Mouse (Mus musculus) heart, adult 2 months (tissue): ENCODE measurements around the gene Robo1. TPM values are rescaled to one million over a fixed set of nuclear protein-coding genes. Genes with fewer than 3 reads are reported as not detected.

ENCODE experiments used
- DNase-seq, 2 experiments: peaks; one replicate each; pipeline ENCODE4 v3.0.0; 2021
- H3K27ac ChIP-seq: fragments of 200-600 bp; 2 replicates; pipeline ENCODE4 v1.8.1; 2022
- H3K27me3 ChIP-seq: fragments of 200-500 bp; 2 replicates; pipeline ENCODE4 v1.6.1; 2012; ENCODE audit warnings: mild to moderate bottlenecking, low read length, inconsistent platforms, mixed read lengths; ENCODE audit not compliant: control insufficient read depth, insufficient read depth
- H3K36me3 ChIP-seq: fragments of 200-500 bp; 2 replicates; pipeline ENCODE4 v1.6.1; 2012; ENCODE audit warnings: low read length, inconsistent platforms; ENCODE audit not compliant: control insufficient read depth, insufficient read depth
- H3K4me1 ChIP-seq: fragments of 200-500 bp; 2 replicates; pipeline ENCODE4 v1.6.1; 2011; ENCODE audit warnings: low read length; ENCODE audit not compliant: control insufficient read depth, insufficient read depth
- H3K4me3 ChIP-seq: fragments of 200-600 bp; 2 replicates; pipeline ENCODE4 v1.8.1; 2022
- H3K79me2 ChIP-seq: fragments of 200-500 bp; replicated peaks from 2 replicates; pipeline ENCODE4 v1.6.1; 2012; ENCODE audit warnings: mild to moderate bottlenecking, inconsistent platforms, low read length, moderate library complexity, mixed read lengths; ENCODE audit not compliant: control insufficient read depth, insufficient read depth
- H3K9ac ChIP-seq: fragments of 200-500 bp; 2 replicates; pipeline ENCODE4 v1.6.1; 2012; ENCODE audit warnings: low read depth, mild to moderate bottlenecking, control low read depth, inconsistent platforms, low read length, mixed read lengths
- CTCF ChIP-seq: fragments of 200-600 bp; IDR thresholded peaks from 2 replicates; pipeline ENCODE4 v1.8.1; 2022; ENCODE audit warnings: antibody characterized with exemption, mild to moderate bottlenecking, moderate library complexity
- EP300 ChIP-seq: fragments of 200-500 bp; IDR thresholded peaks from 2 replicates; pipeline ENCODE4 v1.6.1; 2011; ENCODE audit warnings: low read depth, low read length, control low read depth; ENCODE audit not compliant: insufficient read depth
- POLR2A ChIP-seq: fragments of 200-500 bp; IDR thresholded peaks from 2 replicates; pipeline ENCODE4 v1.6.1; 2011; ENCODE audit warnings: mild to moderate bottlenecking, low read depth, low read length, control low read depth; ENCODE audit not compliant: insufficient read depth
- WGBS: fragments of 180-500 bp; shearing (Covaris S2); methylation state at CpG from one replicate; pipeline ENCODE4 v1.1.7; 2018; 5-methylcytosine and 5-hydroxymethylcytosine counted together
- intact Hi-C: fragments of 180-260 bp; cut with DNase I; formaldehyde crosslinking; loops from one replicate; pipeline ENCODE4 v1.15.1; 2025
- polyA plus RNA-seq: library from polyadenylated mRNA; depleted of rRNA; stranded (reverse); fragments of >200 nt; gene quantifications from 2 replicates; pipeline ENCODE4 v1.2.3, GENCODE M21; 2012
- total RNA-seq, 2 experiments: library from RNA; stranded (reverse); gene quantifications; 2 replicates each; pipeline ENCODE4 v1.2.3; 2021

Robo1 gene
- total and polyA plus RNA-seq, 3 experiments, result 0.76 to 1.2 (median 1.1) TPM

- TF ChIP-seq CTCF (no peak), EP300 (no peak), POLR2A (no peak)
- no peak for DNase-seq
- intact Hi-C loops, result no loop called here
- Histone ChIP-seq H3K9ac (no peak overlapping the region), H3K36me3 (no peaks in the 10 kb centered on the region), H3K79me2 (no peaks in the 10 kb centered on the region), H3K4me3 (no peak overlapping the region), H3K27me3 (no peaks in the 10 kb centered on the region), H3K27ac (no peak overlapping the region), H3K4me1 (no peaks in the 10 kb centered on the region)
- 53% methylated on average over 6 of the region's 6 CpGs for WGBS
Measured at GRCm38 (mm10) chr16:72670240-72671038, 362.3 kb downstream of the Robo1 start.

DNA sequence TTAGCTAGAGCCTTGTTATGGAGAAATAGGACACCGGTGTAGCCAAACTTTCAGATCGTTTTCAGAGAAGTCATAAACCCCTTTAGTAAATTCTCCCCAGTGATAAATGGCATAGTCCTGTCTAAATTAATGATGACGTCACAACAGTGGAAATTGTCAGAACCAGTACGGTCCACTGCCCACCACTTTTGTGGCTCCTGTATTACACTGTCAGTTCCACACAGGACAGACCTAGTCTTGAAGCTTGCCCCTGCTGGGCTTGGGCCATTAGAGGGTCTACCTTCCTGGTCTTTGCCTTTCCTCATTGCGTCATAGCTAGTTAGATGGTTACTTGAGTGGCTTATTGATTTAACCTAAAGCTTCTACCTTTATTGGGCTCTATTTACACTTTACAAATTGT is 369.1 kb downstream of the Robo1 start:
- no peak for DNase-seq
- H3K27me3 ChIP-seq, result no peaks in the 10 kb centered on the region
- no peak overlapping the region for H3K4me3 ChIP-seq
- no peak overlapping the region for H3K27ac ChIP-seq
- intact Hi-C loops, result no loop called here
- no peak for TF ChIP-seq CTCF
- no peak for TF ChIP-seq EP300
- TF ChIP-seq POLR2A, result no peak
- no peaks in the 10 kb centered on the region for H3K79me2 ChIP-seq
- H3K9ac ChIP-seq, result no peak overlapping the region
- H3K36me3 ChIP-seq, result no peaks in the 10 kb centered on the region
- H3K4me1 ChIP-seq, result no peaks in the 10 kb centered on the region
- WGBS, result 85% methylated on average over 5 of the region's 5 CpGs

DNA sequence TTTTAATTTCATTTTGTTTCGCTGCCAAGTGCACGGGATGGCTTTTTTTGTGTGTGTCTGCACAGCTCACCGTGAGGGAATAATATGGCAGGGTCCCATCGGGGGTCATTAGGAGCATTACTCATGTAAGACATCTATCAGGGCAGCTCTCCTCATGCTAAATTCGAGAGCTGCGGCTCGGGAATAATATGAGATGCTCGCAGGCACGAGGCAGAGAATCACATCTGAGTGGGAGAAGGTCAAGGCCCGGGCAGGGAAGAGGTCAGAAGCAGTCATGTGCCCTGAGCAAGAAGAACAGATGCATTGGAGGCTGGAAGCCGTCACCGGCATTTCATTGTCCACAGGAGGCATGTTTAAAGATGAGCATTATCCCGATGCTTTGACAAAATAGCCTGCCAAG is 370.3 kb downstream of the Robo1 start:
- intact Hi-C loops, result no loop called here
- Histone ChIP-seq H3K27me3 (no peaks in the 10 kb centered on the region), H3K9ac (no peak overlapping the region), H3K4me1 (no peaks in the 10 kb centered on the region), H3K27ac (no peak overlapping the region), H3K4me3 (no peak overlapping the region), H3K36me3 (no peaks in the 10 kb centered on the region), H3K79me2 (no peaks in the 10 kb centered on the region)
- TF ChIP-seq EP300, result no peak
- WGBS, result 66% methylated on average over 13 of the region's 13 CpGs
- no peak for DNase-seq

DNA sequence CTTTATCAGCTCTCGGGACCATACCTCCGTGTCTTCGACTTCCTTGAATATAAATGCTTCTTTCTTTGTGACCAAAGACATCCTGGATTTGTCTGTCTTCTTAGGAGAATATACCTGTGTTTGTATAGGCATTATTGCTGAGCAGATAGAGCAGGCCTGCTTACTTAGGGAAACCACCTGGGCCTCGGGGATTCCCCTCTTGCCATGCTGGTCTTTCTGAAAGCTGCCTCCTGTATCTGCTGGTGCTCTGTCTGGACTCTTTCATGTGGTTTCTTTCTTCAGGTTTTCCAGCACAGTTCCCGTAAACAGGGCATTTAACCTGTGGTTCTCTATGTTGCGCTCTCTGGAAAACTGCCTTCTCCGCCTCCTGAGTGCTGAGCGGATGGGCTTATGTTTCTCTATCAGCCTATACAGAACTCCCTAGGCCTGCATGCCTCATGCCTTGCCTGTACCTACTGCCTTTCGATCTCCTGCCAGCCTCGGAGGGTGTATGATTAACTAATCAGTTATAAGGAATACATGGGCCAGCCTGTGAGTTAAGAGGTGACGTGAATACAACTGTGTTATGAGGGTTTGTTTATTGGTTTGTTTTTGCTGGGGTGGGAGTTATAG is 370.9 kb downstream of the Robo1 start:
- H3K79me2 ChIP-seq, result no peaks in the 10 kb centered on the region
- no peak for DNase-seq
- no peak overlapping the region for H3K9ac ChIP-seq
- H3K4me1 ChIP-seq, result no peaks in the 10 kb centered on the region
- TF ChIP-seq POLR2A (no peak), CTCF (no peak), EP300 (no peak)
- intact Hi-C loops, result no loop called here
- H3K4me3 ChIP-seq, result no peak overlapping the region
- H3K27ac ChIP-seq, result no peak overlapping the region
- WGBS, result 81% methylated on average over 11 of the region's 11 CpGs
- H3K27me3 ChIP-seq, result no peaks in the 10 kb centered on the region
- no peaks in the 10 kb centered on the region for H3K36me3 ChIP-seq

GRCm38 (mm10) chr16:72685604-72686479 is 377.7 kb downstream of the Robo1 start:
- no peak overlapping the region for H3K9ac ChIP-seq
- 82% methylated on average over 6 of the region's 6 CpGs for WGBS
- no peaks in the 10 kb centered on the region for H3K4me1 ChIP-seq
- intact Hi-C loops, result no loop called here
- no peak for TF ChIP-seq POLR2A
- no peak for TF ChIP-seq CTCF
- no peak for TF ChIP-seq EP300
- no peaks in the 10 kb centered on the region for H3K79me2 ChIP-seq
- H3K36me3 ChIP-seq, result no peaks in the 10 kb centered on the region
- no peak overlapping the region for H3K4me3 ChIP-seq
- DNase-seq, result no peak
- no peaks in the 10 kb centered on the region for H3K27me3 ChIP-seq
- no peak overlapping the region for H3K27ac ChIP-seq

GRCm38 (mm10) chr16:72686480-72687053 is 378.5 kb downstream of the Robo1 start:
- intact Hi-C loops, result no loop called here

More at GRCm38 (mm10) chr16:72686480-72687053, 378.5 kb downstream of the Robo1 start:
- WGBS, result 72% methylated on average over 11 of the region's 11 CpGs
- no peaks in the 10 kb centered on the region for H3K36me3 ChIP-seq
- H3K79me2 ChIP-seq, result no peaks in the 10 kb centered on the region
- H3K4me1 ChIP-seq, result no peaks in the 10 kb centered on the region
- TF ChIP-seq EP300, result no peak
- TF ChIP-seq CTCF, result no peak
- no peak for TF ChIP-seq POLR2A
- no peak for DNase-seq
- no peak overlapping the region for H3K4me3 ChIP-seq
- H3K9ac ChIP-seq, result no peak overlapping the region
- H3K27ac ChIP-seq, result no peak overlapping the region
- H3K27me3 ChIP-seq, result no peaks in the 10 kb centered on the region
